Mouse (Mus musculus): ENCODE measurements at regions not wholly inside any gene's neighbourhood (a gene's known extent, or its start where the extent isn't known, plus 50 kb on each side); places are given as distances from the start of the nearest gene placed in this dataset.

DNA sequence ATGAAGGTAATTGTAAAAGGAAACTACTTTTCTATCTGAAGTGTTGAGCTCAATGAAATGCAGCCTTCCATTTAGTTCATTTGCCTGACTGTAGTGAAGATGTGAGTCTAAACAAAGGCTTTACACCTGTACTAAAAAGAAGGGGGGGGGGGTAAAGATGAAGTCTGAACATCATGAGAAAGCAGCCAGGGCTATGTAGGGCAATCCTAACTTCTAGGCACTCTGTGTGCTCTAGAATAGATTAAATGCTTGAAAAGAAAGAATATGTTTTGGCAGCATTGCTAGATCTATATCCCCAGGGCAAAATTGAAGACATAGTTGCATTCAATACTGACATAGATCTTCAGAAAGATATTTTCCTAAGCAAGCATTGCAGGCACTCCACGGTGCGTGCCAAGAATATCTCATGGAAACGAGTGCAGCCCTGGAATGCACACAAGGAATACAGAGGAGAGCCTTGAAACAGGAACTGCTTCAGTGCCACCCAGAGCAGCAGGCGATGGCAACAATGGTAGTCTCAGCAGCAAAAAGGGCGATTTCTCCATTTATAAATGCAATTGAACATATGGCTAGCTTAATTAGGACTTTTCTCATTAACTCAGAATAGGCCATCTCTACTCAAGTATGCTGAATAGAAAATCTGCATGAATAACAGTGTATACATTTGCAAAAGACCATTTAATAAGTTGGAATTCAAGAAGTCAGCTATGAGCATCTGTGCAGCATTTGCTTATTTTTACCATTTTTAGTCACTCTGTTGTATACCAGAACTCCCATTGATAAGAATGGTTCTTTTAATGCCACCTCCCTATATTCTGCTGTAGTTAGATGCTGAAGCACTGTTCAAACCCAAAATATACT, 261.8 kb upstream of the G6pd2 start:
- TF ChIP-seq POLR2A (IDR thresholded peaks at IDR 0.05; ENCODE audit: borderline replicate concordance, extremely low read depth, insufficient read depth, insufficient read length, poor library complexity, severe bottlenecking) (no peak), CTCF (IDR thresholded peaks at IDR 0.05; ENCODE audit: borderline replicate concordance, extremely low read depth, insufficient read depth, insufficient read length) (no peak)
